Mouse (Mus musculus) gastrocnemius, postnatal 25 days (tissue): ENCODE measurements around the gene Itsn1. TPM values are rescaled to one million over a fixed set of nuclear protein-coding genes. Genes with fewer than 3 reads are reported as not detected.

ENCODE experiments used
- DNase-seq: peaks from one replicate; pipeline ENCODE4 v3.0.0; 2022
- long read RNA-seq, 2 experiments: library from polyadenylated mRNA; stranded (forward); transcript quantifications; one replicate each; pipeline ENCODE4 v2.0.0; 2021
- total RNA-seq, 2 experiments: library from RNA; stranded (reverse); gene quantifications; 1 replicate in 1 of 2; 2 replicates in 1 of 2; pipeline ENCODE4 v1.2.3; 2021

Gene Itsn1
- 10 to 100 TPM; 55.3 to 60.5 TPM for total RNA-seq
- long read RNA-seq, experiment 1, full-length matches to known transcripts = 3 of 8 reads
- long read RNA-seq, experiment 1, partial matches to known transcripts = 4 of 8 reads
- long read RNA-seq, experiment 1, other reads (novel, unspliced or antisense) = 1 of 8 reads
- long read RNA-seq, experiment 2, full-length matches to known transcripts = 13 of 33 reads
- long read RNA-seq, experiment 2, partial matches to known transcripts = 11 of 33 reads
- long read RNA-seq, experiment 2, other reads (novel, unspliced or antisense) = 9 of 33 reads

DNA sequence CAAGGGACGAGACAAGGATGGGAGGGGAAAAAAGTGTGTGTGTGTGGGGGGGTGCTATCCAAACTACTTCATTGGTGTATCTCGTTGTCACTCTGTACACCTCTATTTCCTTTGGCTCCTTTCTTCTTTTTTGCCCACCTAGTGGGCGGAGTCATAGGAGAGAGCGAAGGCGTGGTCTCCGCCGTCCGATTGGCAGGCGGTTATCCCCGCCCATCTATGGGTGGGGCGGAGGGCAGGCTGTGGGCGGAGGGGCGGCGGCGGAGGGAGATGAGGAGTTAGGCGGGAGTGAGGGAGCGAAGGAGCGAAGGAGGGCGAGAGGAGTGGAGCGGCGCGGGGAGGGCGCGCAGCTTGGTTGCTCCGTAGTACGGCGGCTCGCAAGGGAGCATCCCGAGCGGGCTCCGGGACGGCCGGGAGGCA, at the start of gene Itsn1:
TSS of gene Itsn1 (plus strand) at position 216 of the 417 bp plus-strand sequence.
- peak; percentile 99 for DNase-seq

DNA sequence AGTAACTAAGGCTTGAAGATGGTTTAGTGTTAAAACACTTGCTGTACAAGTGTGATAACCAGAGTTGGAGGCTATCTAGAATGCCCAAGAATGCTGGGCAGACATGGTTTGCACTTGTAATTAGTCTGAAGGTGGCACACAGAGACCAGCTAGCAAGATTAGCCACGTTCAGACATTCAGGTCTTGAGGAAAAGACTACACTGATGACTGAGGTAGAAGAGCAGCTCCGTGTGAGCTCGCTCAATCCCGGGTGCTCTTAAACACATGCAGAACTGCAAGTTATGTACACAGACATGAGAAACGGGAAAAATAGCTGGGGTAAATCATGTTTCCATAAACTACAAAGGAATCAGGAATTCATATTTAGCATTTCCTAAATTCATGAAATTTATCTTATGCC, 48.4 kb upstream of the Itsn1 start:
- no peak for DNase-seq

DNA sequence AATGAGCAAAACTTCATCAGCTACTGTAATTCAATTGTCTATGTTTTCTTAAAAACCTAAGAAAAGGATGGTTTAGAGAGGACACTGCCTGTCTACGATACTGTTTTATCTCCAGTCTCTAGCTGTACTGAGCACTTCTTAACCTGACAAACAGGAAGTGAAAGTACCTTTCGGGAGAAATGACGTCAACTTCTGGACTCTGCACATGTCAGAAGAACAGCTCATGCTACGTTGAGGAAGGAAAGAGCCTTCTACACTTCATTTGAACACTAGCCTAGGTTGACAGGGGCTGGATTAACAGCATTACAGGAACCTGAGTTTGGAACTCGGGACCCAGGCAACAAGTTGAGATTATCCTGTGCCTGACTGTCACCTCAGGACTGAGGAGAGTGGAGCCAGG, 43.6 kb upstream of the Itsn1 start:
- no peak for DNase-seq

DNA sequence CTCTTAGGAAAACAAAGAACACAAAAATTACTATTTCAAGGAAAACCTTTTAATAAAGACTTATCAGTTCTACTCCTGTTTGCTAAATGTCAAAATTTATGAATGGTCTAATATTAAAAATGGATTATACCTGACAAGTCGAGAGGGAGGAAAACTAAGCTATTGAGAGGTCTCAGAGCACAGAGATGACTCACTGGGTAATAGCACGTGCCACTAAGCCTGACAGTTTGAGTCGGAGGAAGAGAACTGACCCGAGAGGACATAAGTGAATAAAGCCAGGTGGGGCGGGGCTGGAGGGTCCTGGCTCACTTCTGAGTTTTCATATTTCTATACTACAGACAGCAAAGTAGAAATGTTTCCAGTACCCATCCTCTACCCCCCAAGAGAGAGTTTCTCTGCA, 42.7 kb upstream of the Itsn1 start:
- DNase-seq = no peak

DNA sequence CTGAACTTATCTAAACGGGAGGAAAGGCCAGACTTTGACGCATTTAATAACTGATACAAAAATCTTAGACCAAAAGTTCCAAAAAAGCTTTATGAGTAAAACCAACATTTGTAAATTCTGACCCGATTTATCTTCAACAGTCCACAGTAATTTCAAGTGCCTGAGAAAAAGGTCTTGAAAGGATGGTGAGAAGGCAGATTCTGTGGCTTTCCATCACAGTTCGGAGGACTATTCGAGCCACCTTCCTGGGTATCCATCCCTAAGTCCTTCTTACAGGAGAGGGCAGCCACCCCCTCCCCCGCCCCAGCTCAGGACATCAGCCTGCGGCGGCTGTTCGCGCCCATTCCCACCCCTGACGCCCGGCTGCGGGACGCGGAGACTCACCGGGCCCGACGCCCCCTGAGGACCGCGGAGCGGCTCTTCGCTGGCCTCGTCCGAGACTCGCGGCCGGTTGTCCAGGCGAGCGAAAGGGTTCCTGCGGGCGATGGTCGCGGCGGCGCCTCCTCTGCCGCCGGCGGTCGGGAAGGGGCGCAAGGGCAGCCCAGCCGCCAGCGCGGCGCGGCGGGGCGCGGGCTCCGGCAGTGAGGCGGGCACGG, 41.0 kb upstream of the Itsn1 start:
- no peak for DNase-seq

DNA sequence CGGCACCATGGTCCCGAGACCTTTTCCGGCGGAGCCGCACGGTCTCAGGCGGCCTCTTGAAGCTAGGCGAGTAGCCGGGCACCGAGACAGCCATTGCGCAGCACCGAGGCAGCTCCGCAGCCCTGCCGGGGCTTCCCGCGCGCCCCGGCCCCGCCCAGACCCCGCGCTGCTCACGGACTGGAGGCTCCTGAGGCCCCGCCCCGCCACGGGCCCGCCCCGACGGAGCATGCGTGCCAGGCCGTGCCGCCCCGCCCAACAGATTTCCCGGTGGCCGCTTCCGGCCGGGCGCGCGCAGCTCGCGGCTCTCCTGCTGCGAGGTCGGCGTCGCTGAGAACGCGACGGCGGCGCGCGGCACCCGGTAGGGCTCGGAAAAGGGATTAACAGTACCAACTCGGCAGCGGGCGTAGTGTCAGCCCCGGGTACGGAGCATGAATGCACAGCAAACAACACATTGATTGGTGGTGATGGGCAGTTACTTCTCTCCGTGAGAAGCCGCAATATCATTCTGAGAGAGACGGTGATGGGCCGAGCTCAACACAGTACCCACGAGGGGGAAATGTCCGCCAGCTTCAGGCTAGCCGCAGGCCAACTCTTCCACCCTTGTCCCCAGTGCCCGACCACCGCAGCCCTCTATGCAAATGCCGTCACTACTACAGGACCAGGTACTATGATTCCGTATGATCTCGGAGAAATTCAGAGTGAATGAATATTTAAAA, 40.3 kb upstream of the Itsn1 start, which contains the start of gene Donson:
TSS of gene Donson (minus strand) at position 152 of the 716 bp plus-strand sequence.
- DNase-seq = peak; percentile 97

DNA sequence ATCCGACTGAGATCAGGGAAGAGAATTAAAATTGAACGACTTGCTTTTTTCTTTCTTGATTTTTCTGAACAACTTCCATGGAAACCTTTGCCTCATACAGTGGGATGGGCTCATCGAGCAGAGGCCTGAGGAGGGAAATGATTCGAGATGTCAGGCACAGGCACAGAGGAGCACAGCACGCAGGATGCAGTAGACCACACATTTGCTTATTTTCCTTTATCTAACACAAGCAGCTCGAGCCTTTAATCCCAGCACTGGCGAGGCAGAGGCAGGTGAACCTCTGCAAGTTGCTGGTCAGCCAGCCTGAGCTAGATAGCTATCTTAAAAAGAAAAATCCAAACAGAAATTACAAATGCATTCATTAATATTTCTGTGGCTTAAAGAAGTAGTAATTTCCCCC, 39.3 kb upstream of the Itsn1 start:
- DNase-seq = no peak

DNA sequence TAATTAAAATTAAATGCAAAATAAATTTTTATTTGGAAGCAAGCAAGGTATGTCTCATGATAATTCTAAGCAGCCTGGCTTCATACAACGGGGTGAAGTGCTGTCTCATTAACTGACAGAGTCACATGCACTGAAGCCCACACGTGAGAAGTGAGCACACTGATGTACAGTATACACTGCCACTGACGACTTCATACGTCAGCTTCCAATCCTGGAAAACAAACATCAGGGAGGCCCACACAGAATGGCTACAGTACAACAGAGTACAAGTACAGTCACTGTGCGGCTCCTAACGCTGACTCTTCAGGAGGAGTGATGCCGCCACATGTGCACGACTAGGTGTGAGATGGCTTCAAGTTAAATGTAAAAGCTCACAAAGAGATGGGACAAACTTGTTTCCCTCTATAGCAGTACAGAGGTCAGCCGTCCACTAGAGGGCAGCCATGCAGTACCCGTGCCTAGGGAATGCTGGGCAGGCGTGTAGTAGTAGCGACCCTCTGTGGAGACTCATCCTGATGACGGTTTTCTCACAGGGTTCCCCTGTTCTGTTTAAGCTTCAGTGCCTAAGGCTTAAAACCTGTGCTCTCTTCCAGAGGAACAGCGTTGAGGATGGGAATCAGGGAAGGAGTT, 34.5 kb upstream of the Itsn1 start:
- DNase-seq = peak; percentile 47

DNA sequence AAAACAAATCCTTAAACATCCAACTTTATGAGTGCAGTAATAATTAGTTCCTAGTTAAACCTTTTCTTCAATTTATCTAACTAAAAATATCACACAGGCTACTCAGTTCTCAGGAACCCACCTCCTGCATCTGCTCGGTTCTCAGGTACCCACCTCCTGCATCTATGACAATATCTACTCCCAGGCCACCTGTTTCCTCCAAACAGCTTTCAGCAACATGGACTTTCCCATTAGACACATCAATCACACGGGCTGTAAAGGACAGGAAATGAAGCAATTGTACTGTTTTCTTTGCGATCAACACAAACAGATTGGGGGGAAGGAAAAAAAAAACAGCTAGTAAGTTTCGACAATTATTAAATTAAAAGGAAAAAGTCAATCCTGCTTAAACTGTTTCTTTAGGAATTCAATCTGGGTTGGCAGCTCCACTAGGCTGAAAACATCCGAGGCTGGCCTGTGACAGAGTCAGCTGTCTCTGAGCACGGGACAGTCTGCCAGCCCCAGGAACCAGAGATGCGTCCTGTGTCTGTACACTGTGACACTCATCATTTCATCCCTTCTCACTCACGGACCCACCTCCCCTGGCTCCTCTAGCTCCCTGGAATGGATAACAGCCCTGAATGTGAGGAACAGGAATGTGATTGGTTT, 33.8 kb upstream of the Itsn1 start:
- DNase-seq = no peak

DNA sequence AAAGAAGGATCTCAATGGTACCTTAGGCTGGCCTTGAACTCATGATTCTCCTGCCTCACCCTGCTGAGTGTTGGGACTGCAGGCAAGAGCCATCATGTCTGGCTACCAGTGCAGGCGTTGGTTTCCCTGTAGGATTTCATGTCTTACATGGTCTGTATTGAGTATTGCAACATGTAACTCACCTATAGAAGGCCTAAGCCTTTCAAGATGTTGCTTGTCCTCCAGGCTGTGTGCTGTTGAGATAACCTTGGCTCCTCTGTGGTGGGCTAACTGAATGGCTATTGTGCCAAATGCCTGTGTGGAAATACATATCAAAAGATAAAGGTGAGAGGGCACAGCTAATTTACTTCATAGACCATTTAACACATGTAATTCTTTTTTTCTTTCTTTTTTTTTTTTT, 30.1 kb upstream of the Itsn1 start:
- DNase-seq = no peak

DNA sequence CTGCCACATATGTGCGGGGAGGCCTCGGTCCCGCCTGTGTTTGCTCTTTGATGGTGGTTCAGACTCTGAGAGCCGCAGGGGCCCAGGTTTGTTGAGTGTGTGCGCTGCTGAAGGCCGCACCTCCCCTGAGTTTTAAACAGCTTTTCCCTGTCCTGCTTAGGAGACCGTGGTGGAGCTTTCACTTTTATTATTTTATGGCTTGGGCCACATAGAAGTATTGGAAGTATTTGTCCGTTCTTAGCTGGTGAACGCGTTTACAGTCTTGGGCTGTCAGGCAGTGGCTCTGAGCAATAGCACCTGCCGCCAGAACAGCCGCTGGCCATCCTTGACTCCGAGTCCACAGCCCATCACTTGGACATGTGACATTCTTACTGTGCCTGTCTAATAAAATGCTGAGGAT, 27.2 kb upstream of the Itsn1 start:
- no peak for DNase-seq

DNA sequence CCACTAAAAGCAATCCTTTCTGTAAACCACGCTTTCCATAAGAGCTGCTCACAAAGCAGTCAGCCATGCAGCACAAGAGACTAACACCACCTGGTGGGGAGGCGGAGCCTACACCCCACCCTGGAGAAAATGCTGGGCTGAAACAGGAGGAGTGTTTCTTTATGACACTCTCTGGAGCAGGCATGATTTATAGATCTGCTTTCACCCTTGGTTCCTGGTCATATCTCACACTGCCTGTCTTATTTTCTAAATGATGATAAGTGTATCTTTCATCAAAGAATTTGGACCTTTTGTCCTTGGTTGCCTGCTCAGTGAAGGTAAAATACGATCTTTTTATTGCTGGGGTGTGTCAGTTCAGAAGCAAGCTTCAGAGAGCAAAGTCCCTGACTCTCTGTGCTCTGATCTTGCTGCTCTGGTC, 26.3 kb upstream of the Itsn1 start:
- no peak for DNase-seq

DNA sequence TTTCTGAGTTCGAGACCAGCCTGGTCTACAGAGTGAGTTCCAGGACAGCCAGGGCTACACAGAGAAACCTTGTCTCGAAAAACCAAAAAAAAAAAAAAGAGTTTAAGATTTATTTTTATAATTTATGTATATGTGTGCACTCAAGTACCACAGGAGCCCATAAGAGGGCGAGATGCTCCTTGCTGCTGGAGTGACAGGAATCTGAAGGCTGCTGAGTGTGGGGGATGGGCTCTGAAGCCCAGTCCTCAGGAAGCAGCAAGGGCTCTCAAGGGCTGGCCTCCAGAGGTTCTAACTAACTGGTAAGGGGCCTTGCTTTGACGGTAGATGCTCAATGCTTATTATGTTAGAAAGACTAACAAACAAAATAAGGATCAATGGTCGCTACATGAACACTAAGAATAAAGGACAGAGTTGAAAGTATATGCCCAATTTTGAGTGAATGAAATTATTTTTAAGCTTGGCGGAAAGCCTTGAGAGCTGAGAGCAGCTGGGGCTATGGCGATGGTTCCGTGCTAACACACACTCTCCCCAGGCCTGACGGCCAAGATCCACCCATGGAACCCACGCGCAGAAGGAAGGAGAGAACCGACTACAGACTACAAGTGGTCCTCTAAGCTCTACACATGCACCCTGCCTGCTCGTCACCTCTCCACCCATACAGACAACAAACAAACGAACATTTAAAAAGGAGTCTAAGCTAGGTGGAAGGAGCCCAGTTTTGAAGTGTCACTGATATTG, 24.3 kb upstream of the Itsn1 start:
- DNase-seq = no peak

DNA sequence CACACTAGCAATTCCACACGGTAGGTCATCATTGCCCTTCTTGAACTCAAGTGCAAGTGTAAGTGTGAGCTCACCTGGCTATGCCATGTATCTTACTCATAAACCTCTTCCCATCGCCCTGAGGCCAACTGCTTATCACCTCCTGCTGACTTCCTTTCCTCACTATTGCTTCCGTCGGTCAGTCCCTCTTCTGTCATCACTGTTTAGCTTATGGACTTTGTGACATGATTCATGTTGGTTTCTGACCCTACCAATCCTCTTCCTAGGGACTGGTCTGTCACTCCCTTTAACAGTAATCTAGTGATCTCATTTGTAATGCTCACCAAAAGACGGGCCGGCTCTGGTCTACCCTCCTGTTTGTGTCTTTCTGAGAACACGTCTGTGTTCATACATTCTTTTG, 18.8 kb upstream of the Itsn1 start:
- no peak for DNase-seq

DNA sequence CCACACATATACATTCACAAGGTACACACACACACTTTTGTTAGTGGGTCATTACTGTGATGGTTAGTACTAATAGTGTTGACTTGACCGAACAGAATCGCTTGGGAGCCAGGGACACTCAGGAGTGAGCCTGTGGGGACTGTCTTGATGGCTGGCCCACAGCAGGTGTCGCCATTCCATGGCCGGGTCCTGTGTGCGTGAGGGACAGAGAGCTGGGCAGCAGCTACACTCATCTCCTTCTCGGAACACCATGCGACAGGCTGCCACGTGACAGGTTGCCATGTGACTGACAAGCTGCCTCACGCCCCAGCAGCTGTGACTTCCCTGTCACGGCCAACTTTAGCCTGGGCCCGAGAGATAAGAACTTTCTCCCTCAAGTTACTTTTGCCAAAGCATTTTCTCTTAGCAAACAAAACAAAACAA, 12.1 kb upstream of the Itsn1 start:
- DNase-seq = no peak

DNA sequence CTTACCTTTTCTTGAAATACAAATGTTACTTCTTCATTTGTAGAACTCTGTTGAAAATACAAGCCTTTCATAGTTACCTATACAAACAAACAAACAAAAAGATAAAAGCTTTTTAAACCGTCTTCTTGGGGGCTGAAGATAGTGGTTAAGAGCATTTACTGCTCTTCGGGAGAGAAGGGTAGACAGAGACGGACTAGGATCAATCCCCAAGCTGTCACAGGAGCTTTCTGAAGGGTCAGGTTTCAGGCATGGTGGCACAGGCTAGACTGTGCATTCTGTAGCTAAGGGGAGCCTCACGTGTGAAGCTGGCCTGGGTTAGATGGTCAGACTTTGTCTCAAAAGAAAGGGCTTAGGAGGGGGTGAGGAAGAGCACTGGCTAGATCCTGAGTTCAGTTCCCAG, 11.7 kb upstream of the Itsn1 start:
- DNase-seq = no peak

DNA sequence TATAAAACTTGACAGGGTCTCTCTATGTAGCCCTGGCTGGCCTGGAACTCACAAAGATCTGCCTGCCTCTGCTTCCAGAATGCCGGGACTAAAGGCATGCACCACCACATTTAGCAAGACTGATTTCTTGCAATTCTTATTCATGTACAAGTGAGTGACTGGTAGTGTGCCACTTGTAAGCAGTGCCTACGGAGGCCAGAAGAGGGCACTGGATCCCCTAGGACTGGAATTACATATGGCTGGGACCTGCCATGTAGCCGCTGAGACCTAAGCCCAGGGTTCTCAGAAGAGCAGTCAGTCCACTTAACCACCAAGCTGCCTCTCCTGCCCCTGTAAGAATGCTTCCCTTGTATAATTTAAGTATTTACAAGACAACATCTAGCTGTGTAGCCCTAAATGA, 4.8 kb upstream of the Itsn1 start:
- DNase-seq = no peak

DNA sequence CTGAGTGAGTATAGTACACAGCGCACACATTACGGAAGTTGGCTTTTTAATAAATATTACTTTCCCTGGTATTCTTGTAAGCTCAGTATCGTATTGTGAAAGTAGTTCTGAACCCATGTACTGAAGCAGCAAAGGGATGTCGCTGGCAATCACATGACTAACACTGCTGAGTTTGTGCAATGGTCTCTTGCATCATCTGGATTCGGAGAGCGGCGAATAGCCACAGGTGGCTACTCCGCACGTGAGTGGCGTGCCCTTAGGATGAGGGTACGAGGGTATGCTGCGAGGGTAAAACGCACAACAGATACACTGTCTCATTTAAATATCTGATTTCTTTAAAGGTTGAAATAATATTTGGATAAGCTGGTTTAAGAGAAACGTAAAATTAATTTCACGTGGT, 1.6 kb upstream of the Itsn1 start:
- no peak for DNase-seq

DNA sequence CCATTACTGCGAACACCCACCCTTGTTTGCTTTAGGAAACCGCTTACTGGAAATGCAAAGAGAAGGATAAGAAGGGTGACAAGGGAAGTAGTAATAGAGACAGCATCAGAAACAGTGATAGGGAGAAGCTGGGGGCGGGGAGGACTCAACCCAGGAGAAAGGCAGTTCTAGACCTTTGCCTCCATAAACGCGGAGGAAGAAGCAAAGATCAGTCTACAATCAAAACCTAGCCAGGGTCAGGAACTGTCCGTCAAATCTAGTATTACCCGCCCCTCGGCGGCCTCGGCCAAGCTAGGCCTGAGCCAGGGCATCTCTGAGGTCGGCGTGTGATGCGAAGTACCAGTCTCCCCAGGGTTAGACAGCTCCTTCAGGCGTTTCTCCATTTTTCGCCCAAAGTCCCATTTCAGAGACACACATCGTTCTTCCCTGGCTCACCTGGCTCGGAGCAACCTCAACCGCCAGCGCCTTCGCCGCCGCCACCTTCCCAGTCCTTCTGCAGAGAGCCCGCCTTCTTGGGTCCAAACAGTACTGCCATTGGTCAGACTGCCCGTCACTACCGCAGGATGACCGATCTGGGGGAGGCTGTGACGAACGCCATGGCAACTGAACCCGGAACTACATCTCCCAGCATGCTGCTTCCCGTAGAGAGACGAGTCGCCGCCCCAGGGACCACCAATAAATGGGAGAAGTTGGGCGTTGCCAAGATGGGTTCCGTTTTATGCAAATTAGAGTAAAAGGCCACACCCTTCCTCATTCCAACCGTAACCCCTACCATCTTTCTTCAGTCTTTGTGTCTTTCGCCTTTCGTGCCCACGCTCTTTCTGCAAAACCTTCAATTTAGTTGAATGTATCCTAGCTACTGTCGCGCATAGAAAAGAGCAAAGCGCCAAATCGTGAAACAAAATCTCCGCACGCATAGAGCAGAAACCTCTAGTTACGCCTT, 687 bp upstream of the Itsn1 start, which contains the start of gene Cryzl1:
TSS of gene Cryzl1 (minus strand) at position 853 of the 943 bp plus-strand sequence.
- DNase-seq = peak; percentile 99

DNA sequence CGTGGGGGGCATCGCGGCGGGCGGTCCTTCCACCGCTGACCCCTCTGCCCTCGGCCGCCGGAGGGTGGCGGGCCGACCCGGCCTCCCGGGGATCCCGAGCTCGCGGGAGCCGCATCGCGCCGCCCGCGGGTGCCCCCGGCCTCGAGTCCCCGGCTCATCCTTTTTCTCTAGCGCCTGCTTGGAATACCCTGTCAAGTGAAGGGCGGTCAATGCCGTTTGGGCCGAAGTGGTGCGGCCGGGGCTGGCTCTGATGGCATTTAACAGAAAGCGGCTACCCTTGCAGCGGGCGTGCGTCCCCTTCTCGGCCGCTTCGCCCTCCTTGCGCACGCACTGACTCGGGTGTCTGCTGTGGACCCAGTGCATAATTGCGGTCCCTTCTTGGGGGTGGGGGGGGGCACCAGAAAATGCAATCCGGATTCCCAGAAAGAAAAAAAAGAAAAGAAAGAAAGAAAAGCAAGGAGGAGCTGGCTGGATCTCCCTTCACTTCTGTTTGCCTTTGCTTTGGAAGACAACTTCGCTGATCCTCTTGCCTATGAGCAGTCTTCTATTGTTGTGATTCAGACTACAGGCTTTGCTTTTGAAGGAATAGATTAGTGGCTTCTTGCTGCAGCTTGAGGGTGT, 850 bp downstream of the Itsn1 start:
- DNase-seq = peak; percentile 57
